Mouse (Mus musculus) layer of hippocampus, postnatal 14 days (tissue): Measurements from ENCODE around the gene Tepp. TPM values are rescaled to one million over a fixed set of nuclear protein-coding genes. Genes with fewer than 3 reads are reported as not detected.

ENCODE experiments used
- DNase-seq, 2 experiments: peaks; one replicate each; pipeline ENCODE4 v3.0.0; 2021 to 2022; ENCODE audit warnings: low spot score in 2 of 2, mixed read lengths in 1 of 2
- long read RNA-seq, 2 experiments: library from polyadenylated mRNA; stranded (forward); transcript quantifications; one replicate each; pipeline ENCODE4 v2.0.0; 2021
- total RNA-seq, 2 experiments: library from RNA; stranded (reverse); gene quantifications; 2 replicates each; pipeline ENCODE4 v1.2.3; 2021

Gene Tepp
- under 1 TPM in 1 of 2 experiments, not detected in 1; 0.74 TPM for total RNA-seq
- long read RNA-seq, experiment 1: 0 reads
- long read RNA-seq, experiment 2, partial matches to known transcripts: 1 of 2 reads
- long read RNA-seq, experiment 2, other reads (novel, unspliced or antisense): 0 of 2 reads

DNA sequence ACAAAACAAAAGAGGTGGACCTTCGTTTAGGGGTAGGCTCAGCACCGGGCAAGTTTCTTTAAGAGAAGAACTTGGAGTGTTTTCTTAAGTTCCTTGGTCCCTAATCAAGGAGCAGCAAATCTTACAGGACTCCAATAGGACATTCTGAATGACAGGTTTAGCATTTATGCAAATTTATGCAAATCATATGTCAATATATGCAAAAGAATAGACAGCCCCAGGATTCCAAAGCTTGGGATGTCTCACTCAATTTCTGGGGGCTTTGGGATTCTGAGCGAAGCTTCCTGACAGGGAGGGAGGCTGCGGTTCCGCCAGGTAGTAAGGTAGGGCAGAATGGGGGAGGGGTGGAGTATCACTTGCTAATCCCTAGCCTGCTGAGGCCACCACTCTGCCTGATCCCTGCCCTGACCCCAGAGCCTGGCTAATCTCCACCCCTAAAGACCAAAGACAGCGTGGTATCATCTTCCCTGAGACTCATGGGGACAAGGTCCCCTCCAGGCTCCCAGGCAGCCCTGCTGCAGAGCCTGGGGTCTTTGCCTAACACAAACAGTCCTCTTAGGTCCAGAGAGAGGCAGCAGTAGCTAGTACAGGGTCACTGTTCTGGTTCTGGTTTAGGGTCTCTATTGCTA, at the start of gene Tepp:
Gene Tepp, plus strand, starts transcription at position 225 of the 629 bp plus-strand sequence.
- DNase-seq: no peak

DNA sequence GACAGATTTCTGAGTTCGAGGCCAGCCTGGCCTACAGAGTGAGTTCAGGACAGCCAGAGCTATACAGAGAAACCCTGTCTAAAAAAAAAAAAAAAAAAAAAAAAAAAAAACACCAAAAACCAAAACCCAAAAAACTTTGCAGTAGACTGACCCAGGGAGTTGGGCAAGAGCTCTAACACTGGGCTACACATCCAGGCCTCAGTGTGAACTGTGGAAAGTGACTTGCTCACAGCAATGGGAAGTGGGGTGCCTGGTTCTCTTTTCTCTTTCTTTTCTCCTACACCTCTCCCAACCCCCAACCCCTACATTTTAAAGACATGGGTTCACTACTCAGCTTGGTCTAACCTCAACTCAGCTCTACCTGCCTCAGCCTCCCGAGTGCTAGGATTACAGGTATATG, 48.2 kb upstream of the Tepp start:
- DNase-seq: no peak

DNA sequence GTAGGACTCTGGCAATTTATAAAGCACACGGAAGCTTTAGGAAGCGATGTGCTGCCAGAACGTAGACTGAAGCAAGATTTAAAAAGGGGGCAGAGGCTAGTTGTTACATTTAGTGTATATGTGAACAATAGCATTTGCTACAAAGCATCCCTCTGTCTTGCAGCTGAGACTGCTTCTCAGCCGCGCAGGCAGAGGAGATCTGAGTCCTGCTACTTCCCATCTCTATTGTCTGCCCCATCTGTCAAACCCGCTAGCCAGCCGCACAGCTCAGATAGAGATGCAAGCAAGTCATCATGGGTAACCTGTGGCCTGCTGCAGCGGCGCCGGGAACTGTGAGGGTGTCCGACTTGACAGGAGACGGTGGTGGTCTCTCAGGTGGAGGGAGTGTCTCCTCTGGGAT, 39.9 kb upstream of the Tepp start:
- no peak for DNase-seq

- no peak for DNase-seq
Measured at GRCm38 (mm10) chr8:95271841-95272240, 38.5 kb upstream of the Tepp start.

DNA sequence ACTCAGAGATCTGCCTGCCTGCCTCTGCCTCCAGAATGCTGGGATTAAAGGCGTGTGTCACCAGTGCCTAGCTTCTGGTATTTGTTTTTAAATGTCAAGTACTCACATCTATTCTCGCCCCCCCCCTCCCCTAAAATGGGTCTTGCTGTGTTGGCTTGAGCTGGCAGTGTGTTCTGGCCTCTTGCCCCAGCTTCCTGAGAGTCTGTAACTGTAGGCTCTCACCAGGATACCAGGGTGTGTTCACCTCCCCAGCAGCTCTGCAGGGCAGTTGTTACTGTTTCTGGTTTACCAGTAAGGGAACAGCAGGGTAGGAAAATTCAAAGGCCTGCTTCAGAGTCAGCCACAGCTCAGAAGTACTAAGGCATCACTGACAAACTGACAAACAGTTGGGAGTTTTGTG, 37.5 kb upstream of the Tepp start:
- peak in 1 of 2 experiments; percentile 10 for DNase-seq

- DNase-seq: peak; percentile 26 to 37
Measured at GRCm38 (mm10) chr8:95281493-95281892, 28.9 kb upstream of the Tepp start.

- no peak for DNase-seq
Measured at GRCm38 (mm10) chr8:95289066-95289650, 21.2 kb upstream of the Tepp start.

- peak; percentile 34 to 54 for DNase-seq
Measured at GRCm38 (mm10) chr8:95293172-95293571, 17.2 kb upstream of the Tepp start.

DNA sequence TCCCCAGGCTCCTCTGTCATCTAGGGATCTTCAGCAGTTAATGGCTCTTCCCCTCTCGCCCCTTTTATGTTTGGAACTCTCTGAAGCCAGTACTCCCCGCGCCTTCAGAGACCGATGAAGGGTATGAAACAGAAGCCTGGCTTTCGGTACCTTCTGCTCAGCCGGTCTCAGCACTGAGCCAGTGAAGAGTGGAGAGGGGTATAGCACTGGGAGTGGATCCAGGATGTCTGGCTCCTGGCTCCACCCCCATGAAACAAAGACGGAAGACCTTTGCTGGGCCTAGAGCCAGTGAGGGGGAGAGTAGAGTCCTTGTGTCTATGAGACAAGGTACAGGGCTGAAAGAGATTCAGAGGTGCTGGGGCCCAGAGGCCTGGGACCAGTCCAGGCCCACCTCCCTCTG, 16.5 kb upstream of the Tepp start:
- DNase-seq: peak in 1 of 2 experiments; percentile 10

DNA sequence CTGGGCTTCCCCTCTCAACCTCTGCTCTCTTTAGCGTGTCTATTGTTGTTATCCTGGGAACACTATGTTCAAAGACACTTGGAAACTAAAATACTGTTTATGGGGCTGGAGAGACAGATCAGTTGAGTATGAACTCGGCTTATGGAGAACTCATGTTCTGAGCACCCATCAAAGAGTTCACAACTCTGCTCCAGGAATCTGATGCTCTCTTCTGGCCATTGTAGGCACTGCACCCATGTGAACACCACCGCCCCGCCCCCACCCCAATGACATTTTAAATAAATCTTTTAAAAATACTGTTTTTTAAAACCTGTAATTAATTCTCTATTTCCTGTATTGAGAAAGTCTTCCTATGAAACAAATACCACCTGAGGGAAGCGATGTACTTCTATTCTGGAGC, 8.0 kb upstream of the Tepp start:
- no peak for DNase-seq

DNA sequence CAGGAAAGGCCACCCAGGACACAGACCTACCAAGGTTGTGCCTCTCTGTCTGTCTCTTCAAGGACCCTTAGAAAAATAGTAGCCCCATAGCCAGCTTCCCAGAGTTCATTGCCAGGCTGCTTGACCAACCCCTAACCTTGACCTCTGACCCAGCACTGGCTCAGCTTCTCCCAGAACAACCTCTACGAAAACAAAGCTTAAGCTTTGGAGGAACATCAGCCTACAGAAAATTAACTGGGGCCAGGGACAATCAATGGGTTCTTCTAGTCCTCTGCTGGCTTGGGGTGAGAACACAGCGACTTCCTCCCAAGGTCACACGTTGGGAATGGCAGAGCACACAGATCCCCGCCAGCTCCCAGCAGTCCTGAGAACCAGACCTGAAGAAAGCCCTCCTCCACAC, 4.8 kb upstream of the Tepp start:
- DNase-seq: no peak

DNA sequence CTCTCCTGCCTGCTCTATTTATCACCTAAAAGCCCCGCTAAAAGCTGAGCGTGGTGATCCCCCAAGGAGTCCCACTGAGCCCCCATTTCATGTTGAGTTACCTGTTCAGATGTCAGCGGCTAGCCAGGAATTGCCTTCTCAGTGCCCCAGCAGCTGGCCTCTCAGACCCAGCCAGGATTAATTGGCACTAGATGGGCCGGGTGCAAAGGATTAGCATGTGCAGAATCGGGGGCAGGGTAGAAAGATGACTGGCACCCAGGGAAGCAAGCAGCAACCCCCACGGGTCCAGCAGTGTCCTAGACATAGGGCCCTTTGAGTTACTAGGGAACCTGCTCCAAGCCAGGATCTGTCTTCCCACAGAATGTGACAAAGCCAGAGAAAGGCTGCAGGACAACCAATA, 3.9 kb upstream of the Tepp start, which contains the start of gene Cngb1:
Gene Cngb1, minus strand, starts transcription at position 155 of the 400 bp plus-strand sequence.
- DNase-seq: no peak

DNA sequence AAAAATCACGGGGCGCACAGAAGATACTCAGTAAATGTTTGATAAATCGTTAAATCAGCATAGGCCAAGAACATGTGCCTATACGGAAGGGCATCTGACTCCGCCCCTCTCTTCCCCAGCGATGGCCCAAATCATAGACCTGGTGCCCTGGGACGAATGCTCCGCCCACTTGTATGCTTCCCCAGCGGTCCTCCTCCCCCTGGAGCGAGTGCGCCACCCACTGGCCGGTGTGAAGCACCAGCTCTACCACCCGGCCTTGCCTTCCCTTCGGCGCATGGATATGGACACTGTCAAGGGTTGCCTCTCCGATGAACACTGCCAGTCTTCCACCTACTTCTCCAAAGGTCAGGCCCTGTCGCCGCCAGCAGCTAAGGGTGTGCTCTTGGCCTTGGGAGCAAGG, 2.5 kb downstream of the Tepp start:
- no peak for DNase-seq

GRCm38 (mm10) chr8:95313857-95314256, 3.5 kb downstream of the Tepp start:
- DNase-seq: no peak

DNA sequence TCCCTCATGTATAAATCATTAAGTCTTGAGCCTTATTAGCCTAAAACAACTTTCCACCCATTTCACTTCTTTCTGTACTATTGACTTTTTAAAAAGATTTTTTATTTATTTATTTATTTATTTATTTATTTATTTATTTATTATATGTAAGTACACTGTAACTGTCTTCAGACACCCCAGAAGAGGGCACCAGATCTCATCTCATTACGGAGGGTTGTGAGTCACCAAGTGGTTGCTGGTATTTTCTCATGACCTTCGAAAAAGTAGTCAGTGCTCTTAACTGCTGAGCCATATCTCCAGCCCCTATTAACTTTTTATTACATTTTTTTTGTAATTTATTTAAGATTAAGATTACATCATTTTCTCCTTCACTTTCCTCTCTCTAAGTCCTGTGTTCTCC, 4.3 kb downstream of the Tepp start:
- DNase-seq: no peak

DNA sequence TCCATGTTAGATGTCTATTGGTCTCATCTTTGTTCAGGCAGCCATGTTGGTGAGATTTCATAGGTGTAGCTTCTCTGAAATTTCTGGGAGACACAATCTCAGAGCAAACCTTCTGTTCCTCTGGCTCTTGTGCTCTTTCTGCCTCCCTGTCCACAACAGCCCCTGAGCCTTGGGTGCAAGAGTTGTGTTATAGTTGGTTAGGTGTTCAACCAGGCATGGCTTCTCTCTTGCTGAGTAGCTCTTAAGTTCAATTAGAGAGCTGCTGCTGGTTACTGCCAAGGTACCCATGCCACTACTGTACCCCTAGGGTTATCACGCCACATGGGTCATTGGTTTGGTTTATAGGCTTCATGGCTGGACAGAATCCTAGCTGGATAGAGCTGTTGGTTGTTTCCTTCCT, 5.0 kb downstream of the Tepp start:
- no peak for DNase-seq

- no peak for DNase-seq
Measured at GRCm38 (mm10) chr8:95320224-95321139, 10.1 kb downstream of the Tepp start.

- no peak for DNase-seq
Measured at GRCm38 (mm10) chr8:95323201-95323600, 12.8 kb downstream of the Tepp start.

- no peak for DNase-seq
Measured at GRCm38 (mm10) chr8:95324646-95325045, 14.3 kb downstream of the Tepp start.

GRCm38 (mm10) chr8:95326822-95327221, 16.5 kb downstream of the Tepp start:
- DNase-seq: no peak

DNA sequence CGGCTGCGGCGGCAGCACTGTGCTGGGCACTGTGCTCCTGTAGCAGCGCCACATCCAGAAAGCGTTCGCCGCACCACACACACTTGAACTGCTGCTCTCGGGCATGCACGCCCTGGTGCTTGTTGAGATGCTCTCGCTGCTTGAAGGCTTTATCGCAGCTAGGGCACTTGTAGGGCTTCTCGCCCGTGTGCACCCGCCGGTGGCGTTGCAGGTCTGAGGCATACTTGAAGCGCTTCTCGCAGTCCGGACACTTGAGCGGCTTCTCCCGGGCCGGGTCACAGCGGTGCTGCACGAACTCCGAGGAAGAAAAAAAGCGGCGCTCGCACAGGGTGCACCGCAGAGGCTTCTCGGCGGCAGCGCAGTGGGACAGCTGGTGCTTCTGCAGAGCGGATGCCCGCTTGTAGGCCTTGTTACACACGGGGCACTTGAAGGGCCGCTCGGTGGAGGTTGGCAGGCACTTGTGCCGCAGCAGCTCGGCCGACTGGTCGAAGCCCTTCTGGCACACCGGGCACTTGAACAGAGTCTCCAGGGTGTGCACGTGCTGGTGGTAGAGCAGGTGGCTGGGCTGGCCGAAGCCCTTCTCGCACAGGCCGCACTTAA, 17.6 kb downstream of the Tepp start:
- no peak for DNase-seq
